Mouse (Mus musculus) large intestine, adult 2 months (tissue): Measurements from ENCODE around the gene Degs2. TPM values are rescaled to one million over a fixed set of nuclear protein-coding genes. Genes with fewer than 3 reads are reported as not detected.

ENCODE experiments used
- DNase-seq: peaks from one replicate; pipeline ENCODE4 v3.0.0-alpha.2; 2012; ENCODE audit warnings: low read depth, low spot score
- WGBS: fragments of 180-500 bp; shearing (Covaris S2); methylation state at CpG from one replicate; pipeline ENCODE4 v1.1.7; 2018; 5-methylcytosine and 5-hydroxymethylcytosine counted together
- polyA plus RNA-seq: library from polyadenylated mRNA; depleted of rRNA; stranded (reverse); fragments of >200 nt; gene quantifications from 2 replicates; pipeline ENCODE4 v1.2.3, GENCODE M21; 2012

Gene Degs2
- polyA plus RNA-seq, 1 experiment = 341 TPM

DNA sequence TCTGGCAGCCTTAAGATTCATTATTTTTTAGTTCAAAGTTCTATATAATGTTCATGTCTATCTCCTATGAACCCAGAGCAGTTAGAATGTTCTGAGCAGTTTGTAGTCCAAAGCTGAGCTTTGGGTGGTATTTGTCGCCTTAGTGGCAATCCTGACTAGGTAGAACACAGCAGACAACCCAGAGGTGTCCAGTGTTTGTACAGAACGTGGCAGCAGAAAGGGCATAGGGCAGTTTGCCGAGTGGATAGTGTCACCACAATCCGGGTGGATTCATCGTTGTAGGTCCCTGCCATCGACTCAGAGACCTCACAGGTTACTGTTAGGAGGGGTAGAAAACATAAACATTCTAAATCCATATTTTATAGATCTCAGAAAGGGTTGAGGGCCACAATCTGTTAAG lies 3.4 kb upstream of the Degs2 start:
- WGBS = 80% methylated on average over 6 of the region's 6 CpGs
- no peak for DNase-seq

DNA sequence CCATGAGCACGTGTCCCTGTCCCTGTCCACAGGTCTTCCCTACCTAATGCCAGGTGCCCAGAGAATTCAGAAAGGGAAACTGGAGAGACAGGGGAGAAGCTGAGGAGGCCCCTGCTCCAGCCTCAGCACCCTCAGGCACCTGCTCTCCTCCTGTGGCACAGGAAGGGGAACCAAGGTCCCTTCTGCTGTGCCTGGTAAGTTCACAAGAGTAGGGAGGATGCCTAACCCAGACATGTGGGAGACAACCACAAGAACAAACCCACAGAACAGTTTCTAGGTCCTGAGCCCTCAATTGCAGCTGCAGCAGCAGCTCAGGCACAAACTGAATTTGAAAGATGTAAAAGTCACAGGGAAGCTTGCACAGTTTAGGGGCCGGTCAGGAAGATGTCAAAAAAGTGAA lies 894 bp downstream of the Degs2 start:
- no peak for DNase-seq
- 11% methylated on average over 2 of the region's 2 CpGs for WGBS

GRCm38 (mm10) chr12:108700037-108700436 lies 2.1 kb downstream of the Degs2 start:
- 17% methylated on average over 5 of the region's 5 CpGs for WGBS
- no peak for DNase-seq

GRCm38 (mm10) chr12:108699576-108699975 lies 2.5 kb downstream of the Degs2 start:
- DNase-seq = no peak
- WGBS = 35% methylated on average over 10 of the region's 10 CpGs

DNA sequence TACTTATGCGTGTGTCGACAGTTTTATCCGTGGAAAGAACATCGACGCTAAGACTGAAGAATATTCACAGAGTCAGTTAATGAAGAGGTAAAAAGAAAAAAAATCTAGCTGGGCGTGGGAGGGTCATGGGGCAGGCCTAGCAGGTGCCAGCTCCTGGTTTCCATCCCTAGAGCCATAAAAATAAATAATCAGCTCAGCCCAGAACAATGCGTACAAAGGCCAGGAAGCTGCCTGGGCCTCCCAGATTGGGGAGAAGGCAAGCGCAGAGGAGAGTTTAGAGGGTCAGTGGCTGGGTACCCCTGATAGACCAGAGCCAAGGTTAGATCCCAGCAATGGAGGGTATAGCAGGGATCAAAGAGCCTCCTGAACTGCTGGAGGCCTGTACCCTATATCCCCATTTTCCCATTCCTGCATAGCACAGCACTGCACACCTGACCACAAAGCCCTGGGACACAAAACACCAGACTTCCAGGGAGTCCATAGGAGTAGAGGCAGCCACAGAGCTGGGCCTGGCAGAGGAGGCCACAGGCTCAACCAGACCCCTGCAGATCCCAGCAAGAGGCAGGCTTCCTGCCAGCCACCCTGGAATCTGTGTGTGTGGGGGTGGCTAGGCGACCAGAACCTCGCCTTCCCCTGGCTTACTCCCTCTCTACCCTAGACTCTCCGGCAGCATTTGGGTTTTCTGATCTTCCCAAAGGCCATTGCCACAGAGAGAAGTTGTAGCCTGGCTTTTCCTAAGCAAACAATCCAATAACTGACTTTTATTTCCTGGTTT lies 3.2 kb downstream of the Degs2 start:
- DNase-seq = no peak

DNA sequence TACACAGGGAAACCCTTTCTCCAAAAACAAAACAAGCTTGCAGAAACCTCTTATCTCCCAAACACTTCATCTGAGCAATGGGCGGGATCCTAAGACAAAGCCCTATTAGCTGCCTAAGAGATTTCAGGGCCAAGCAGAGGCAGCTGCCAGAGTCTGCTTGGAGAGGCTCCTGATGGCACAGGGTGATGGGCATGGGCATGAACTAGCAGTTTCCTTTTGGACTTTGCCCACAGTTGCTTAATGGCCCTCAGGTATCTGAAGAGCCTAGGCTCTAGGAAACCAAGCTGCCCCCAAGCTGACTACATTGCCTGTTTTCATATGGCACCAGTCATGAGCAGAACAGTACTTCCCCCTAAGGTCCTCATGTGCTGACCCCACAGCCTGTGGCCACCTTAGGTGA lies 7.9 kb downstream of the Degs2 start:
- 54% methylated on average over 1 of the region's 1 CpGs for WGBS

More for the DNA sequence above, 3.2 kb downstream of the Degs2 start:
- WGBS = 27% methylated on average over 11 of the region's 11 CpGs

DNA sequence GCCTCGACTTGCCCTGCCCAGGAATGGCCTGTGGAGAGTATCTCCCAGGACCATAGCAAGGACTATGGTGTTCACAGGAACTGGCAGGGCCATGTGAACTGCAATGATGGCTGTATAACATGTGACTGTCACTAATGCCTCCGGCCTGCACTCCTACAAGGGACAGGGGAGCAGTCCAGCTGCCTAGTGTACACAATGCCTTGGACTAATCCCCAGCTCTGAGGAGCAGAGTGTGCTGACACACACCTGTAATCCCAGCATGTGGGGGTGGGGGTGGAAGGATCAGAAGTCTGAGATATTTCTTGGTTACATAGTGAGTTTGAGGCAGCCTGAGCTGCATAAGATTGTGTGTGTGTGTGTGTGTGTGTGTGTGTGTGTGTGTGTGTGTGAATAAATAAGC lies 8.5 kb downstream of the Degs2 start:
- 14% methylated on average over 2 of the region's 2 CpGs for WGBS
- no peak for DNase-seq

More for the DNA sequence above, 7.9 kb downstream of the Degs2 start:
- DNase-seq = no peak

DNA sequence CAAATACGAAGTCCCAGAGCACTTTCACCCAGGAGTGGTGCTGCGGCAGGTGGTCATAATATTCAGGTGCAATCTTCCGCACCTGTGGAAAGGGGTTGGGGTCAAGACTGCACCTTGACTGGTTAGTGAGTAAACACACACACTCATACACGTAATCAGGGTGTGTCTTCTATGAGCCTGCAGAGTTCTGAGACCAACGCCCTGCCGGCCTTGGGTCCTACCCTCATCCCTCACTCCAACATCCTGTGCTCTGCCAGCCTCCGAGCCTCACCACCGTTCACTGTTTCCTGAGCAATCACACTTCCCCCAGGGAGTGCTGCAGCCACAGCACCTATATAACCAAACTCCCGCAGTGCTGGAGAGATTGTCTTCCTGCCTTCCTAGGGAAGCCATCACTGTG lies 11.6 kb downstream of the Degs2 start:
- no peak for DNase-seq
- WGBS = 26% methylated on average over 9 of the region's 9 CpGs

GRCm38 (mm10) chr12:108689167-108689566 lies 12.9 kb downstream of the Degs2 start:
- 32% methylated on average over 9 of the region's 9 CpGs for WGBS
- DNase-seq = no peak

- 29% methylated on average over 6 of the region's 6 CpGs for WGBS
- no peak for DNase-seq
Measured at GRCm38 (mm10) chr12:108686926-108687325, 15.2 kb downstream of the Degs2 start.

GRCm38 (mm10) chr12:108686463-108686862 lies 15.7 kb downstream of the Degs2 start:
- 39% methylated on average over 6 of the region's 6 CpGs for whole genome bisulfite sequencing
- no peak for DNase-seq

- WGBS = 38% methylated on average over 13 of the region's 13 CpGs
- DNase-seq = no peak
Measured at GRCm38 (mm10) chr12:108682240-108683023, 19.7 kb downstream of the Degs2 start.

DNA sequence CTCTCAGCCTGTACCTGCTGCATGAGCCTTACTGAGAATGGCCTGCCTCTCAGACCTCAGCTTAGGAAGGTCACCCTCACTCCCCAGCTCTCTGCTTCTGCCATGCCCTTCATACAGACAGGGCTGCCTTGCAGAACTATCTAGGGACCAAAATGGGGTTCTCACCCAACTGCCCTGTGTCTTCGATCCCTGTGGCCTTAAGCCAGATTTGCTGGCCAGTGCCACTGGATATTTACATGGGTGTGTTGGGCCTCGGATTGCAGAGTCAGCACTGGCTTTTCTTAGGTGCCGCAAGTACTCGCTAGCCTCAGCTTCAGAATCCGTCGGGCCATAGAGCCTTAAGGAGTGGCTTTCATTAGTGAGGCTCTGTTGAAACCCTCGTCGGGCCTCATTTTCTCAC lies 21.3 kb downstream of the Degs2 start:
- DNase-seq = no peak
- WGBS = 81% methylated on average over 8 of the region's 8 CpGs

- WGBS = 55% methylated on average over 4 of the region's 4 CpGs
- no peak for DNase-seq
Measured at GRCm38 (mm10) chr12:108678366-108678765, 23.7 kb downstream of the Degs2 start.

DNA sequence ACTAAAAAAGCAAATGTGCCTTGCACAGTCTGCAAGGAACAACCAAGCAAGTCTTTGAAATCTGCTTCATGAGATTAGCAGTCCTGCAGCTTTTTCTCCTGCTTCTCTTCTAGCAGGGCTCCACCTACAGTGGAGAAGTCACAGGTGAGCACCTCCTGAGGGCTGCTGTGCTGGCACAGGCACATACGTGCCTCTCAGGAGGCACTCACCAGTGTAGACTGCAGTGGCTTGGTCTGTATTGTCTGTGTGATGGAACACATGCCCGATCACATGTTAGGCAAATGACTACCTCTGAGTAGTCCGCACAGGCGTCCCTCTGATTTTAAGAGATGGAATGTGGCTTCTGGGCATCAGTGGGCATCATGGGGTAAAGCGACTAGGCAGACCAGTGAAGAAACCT lies 25.0 kb downstream of the Degs2 start:
- DNase-seq = no peak
- 83% methylated on average over 5 of the region's 5 CpGs for WGBS

GRCm38 (mm10) chr12:108675614-108676401 lies 26.3 kb downstream of the Degs2 start:
- 29% methylated on average over 8 of the region's 8 CpGs for WGBS
- DNase-seq = no peak

DNA sequence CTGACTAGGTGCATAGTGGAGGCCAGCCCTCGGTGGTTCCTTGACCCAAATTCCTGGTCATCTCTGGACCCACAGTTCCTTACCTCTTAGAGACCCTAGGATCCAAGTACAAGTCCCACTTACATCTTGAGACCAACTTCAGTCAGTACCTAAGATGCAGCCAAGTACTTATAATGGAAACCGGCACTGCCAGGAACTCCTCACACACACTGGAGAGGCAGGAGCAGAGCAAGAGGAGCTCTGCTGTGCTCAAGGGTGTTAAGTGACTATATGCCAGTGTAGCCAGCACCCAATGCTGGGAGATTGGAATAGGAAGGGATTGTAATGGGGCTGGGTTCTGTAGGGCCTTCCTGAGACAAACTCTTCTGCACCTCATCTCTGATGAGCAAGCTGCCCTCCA lies 27.2 kb downstream of the Degs2 start:
- WGBS = 71% methylated on average over 2 of the region's 2 CpGs
- no peak for DNase-seq

GRCm38 (mm10) chr12:108674502-108674901 lies 27.6 kb downstream of the Degs2 start:
- 50% methylated on average over 4 of the region's 4 CpGs for WGBS
- no peak for DNase-seq

DNA sequence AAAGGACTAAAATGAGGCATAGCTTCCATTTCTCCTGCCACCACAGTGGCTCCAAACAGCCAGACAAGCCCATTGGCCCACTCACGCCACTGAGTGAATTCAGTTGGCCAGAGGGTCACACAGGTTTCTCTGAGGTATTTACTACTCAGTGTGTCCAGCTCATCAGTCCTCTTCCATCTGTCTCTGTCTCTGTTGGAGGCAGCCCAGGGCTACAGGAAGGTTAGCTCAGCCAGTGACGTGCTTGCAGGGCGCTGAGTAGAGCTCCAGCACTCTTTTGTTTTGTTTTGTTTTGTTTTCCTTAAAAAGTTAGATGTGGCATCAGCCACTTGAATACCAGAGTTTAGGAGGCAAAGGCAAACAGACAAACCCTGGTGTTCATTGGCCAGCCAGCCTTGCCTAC lies 28.6 kb downstream of the Degs2 start:
- 89% methylated on average over 3 of the region's 3 CpGs for WGBS
- no peak for DNase-seq

GRCm38 (mm10) chr12:108672908-108673307 lies 29.2 kb downstream of the Degs2 start:
- 86% methylated on average over 4 of the region's 4 CpGs for WGBS
- DNase-seq = no peak
